Mouse (Mus musculus): ENCODE measurements around the gene Psmf1. TPM values are rescaled to one million over a fixed set of nuclear protein-coding genes. Genes with fewer than 3 reads are reported as not detected.

Psmf1 gene
- total RNA-seq (2021), result 10 to 100 TPM; 51.8 to 51.9 TPM
- long read RNA-seq, experiment 1, transcript Psmf1-201 (7 exons, 3,809 nt), result major isoform, 31 of 34 reads
- long read RNA-seq, experiment 1, partial matches to known transcripts, result 0 of 34 reads
- long read RNA-seq, experiment 1, other reads (novel, unspliced or antisense), result 1 of 34 reads
- long read RNA-seq, experiment 2, transcript Psmf1-201 (7 exons, 3,809 nt), result major isoform, 62 of 70 reads
- long read RNA-seq, experiment 2, partial matches to known transcripts, result 1 of 70 reads
- long read RNA-seq, experiment 2, other reads (novel, unspliced or antisense), result 5 of 70 reads

DNA sequence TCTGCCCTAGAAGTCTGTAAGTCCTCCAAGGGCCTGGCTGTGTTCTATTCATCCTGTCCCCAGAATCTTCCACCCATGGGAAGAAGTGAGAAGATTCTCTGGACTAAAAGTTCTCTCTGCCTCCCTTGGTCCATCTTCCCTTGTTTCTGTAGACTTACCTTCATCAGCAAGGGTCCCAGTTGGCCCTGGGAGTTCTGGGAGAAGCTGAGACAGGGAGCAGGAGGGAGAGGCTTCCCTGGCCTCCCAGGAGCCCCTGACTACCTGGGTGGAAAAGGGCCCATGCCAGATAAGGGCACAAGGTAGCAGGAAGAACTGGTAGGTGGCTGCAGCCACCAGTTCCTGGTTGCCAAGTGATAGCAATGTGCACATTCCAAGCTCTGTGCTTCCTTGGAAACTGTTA, at the start of gene Psmf1:
Gene Psmf1 (minus strand): TSS at position 342 of the 400 bp plus-strand sequence.
- DNase-seq (ENCODE audit: low spot score in 2 of 2), result no peak

DNA sequence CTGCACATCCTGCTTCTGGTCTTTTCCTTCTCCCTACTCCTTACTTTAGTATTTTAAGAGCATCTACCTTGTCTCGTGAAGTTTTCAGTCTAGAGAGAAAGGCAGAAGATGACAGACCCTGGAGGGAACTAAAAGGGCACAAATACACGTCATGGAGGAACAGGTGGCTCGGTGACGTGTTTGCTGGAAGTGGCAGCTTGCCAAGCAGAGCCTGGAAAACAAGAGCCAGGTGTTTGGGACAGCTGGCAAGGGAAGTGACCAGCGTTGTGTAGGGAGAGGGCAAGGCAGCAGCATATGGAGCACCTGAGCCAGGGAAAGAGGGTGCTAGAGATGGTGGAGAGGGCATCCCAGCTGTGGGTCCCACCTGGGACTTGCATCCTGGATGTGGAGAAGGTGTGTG, 47.2 kb upstream of the Psmf1 start:
- no peak for DNase-seq (ENCODE audit: low spot score in 2 of 2)

DNA sequence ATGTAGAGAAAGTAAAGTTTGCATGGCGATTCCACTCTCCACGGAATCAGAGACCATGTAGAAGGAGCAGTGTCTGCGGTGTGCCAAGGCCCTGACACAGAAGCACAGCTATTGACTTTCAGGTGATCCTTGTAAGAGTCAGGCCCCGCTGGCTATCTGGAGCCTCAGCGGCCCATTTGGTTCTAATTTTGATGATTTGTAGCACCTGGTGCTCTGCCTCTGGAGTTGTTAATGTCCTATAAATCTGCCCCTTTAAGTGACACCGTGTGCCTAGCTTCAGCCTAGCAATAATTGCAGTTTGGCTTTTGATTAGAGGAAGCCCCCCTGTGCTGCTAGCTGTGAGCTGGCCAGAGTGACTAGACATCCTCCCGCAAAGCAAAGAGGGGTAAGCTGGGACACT, 46.2 kb upstream of the Psmf1 start:
- DNase-seq (ENCODE audit: low spot score in 2 of 2), result no peak

- no peak for DNase-seq (ENCODE audit: low spot score in 2 of 2)
These were observed 44.4 kb upstream of the Psmf1 start for GRCm38 (mm10) chr2:151788221-151788977.

DNA sequence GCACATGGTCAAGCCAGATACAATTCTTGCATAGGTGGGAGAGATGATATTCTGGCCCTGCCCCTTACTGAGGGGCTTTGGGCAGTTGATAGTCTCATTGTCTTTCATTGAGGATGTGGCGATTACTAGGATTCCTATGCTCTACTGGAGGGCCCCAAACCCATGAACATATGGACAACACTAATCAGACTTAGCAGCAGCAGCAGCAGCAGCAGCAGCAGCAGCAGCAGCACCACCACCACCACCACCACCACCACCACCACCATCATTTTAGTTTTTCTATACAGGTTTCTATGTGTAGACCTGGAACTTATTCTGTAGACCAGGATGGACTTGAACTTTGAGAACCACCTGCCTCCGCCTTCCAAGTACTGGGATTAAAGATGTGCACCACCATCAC, 39.5 kb upstream of the Psmf1 start:
- DNase-seq (ENCODE audit: low spot score in 2 of 2), result no peak

GRCm38 (mm10) chr2:151777366-151777765, 33.4 kb upstream of the Psmf1 start:
- DNase-seq (ENCODE audit: low spot score in 2 of 2), result no peak

DNA sequence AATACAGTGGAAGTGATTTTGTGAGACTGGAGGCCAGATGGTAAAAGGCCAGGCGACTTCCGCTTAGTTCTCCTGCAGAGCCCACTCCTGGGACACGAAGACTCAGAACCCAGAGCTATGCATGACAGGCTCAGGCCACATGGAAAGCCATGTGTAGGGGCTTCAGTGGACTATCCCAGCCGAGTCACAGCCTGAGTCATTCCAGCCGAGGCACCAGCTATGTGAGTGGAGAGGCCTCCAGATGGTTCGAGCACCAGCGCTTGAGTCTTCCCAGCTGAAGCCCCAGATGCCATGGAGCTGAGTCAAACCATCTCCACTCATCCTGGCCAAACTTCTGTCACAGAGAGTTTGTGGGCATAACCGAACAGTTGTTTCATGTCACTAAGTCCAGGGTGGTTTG, 29.5 kb upstream of the Psmf1 start:
- DNase-seq (ENCODE audit: low spot score in 2 of 2), result no peak

DNA sequence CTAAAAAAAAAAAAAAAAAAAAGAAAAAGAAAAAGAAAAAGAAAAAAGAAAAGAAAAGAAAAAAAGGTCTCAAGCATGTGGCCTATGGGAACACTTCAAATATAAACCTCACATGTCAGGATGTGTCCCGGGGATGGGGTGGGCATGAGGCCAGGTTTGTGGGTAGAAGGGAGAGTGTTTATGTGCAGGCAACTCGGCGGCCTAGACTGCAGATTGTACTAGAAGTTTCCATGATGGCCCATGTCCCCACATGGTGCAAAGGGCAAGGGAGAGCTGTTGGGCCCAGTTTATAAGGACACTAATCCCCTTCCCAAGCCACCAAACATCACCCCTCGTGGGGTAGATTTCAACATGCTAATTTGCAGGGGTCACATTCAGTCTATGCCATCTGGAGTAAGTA, 28.2 kb upstream of the Psmf1 start:
- no peak for DNase-seq (ENCODE audit: low spot score in 2 of 2)

DNA sequence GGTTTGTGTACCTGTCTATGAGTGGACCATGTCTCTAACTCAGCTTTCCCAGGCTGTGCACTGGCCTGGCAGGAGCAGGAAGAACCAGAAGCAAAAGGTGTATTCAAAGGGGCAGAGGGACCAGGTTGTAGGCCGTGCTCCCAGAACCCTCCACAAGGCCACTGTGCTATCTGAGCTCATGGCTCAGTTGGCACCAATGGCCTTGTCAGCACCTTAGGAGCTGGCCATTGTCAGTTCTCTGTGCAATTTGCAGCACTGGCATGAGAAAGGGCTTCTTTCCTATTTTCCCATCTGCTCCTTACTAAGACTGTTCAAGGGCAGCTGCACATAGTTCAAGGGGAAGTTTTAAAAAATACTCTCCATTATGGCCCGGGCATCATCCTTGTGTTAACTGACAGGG, 20.6 kb upstream of the Psmf1 start:
- no peak for DNase-seq (ENCODE audit: low spot score in 2 of 2)

- DNase-seq (ENCODE audit: low spot score in 2 of 2), result no peak
These were observed 14.9 kb upstream of the Psmf1 start for GRCm38 (mm10) chr2:151758806-151759353.

DNA sequence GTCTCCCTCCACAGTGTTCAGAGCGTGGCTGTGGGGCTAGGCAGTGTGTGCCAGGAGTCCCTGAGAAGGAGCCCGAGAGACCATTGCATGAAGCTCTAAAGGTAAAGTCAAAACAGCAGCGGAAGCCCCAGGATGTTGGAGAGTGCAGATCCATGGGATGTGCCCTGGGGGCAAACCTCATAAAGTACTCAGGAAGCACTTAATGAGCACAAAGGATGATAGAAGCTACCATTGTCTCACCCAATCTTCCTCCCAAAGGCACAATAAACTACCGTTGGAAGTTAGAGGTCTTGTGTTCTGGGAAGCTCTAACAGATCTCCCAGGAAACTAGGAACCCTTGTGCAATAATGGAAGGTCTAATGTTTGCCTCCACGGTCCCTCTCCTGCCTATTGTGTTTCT, 13.5 kb upstream of the Psmf1 start:
- no peak for DNase-seq (ENCODE audit: low spot score in 2 of 2)

- no peak for DNase-seq (ENCODE audit: low spot score in 2 of 2)
These were observed 12.5 kb upstream of the Psmf1 start for GRCm38 (mm10) chr2:151756277-151757061.

- DNase-seq (ENCODE audit: low spot score in 2 of 2), result no peak
These were observed 7.3 kb upstream of the Psmf1 start for GRCm38 (mm10) chr2:151751330-151751729.

DNA sequence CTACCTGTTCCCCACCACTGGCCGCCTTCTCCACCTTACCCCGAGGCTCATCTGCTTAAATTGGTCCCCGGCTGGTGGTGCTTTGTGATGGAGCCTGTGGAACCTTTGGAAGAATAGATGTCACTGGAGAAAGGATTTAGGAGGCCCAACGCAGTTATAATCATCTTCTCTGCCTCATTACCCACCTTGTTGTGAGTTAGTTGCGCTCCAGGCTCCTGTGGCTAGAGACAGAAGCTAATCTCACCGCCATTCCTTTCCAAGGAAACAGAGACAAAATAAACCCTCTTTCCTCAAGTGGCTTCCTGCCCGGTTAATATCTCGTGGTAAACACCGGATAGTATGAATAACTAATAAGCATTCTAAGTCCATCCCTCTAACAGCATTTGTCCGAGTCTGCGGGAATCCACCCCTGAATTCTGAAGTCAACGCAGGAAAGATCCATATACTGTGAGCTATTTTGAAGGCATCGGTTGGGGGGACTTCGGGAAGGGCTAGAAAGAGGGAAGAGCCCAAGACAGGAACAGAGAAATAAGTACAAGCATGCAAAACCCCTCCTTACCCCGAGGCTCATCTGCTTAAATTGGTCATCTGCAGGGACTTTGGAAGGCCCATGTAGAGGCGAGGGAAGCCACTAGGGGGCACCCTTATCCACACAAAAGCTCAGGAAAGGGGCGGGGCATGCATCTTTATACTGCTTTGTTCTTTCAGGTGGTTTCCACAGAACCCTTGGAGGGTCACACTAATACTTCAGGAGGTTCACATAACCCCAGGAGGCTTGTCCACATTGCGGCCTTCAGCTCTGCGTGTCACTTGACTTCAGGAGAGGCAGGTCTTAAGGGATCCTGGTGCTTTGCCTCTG, 4.1 kb upstream of the Psmf1 start:
- peak; percentile 17 to 51 for DNase-seq (ENCODE audit: low spot score in 2 of 2)

GRCm38 (mm10) chr2:151742850-151743679, 921 bp downstream of the Psmf1 start:
- DNase-seq (ENCODE audit: low spot score in 2 of 2), result no peak

DNA sequence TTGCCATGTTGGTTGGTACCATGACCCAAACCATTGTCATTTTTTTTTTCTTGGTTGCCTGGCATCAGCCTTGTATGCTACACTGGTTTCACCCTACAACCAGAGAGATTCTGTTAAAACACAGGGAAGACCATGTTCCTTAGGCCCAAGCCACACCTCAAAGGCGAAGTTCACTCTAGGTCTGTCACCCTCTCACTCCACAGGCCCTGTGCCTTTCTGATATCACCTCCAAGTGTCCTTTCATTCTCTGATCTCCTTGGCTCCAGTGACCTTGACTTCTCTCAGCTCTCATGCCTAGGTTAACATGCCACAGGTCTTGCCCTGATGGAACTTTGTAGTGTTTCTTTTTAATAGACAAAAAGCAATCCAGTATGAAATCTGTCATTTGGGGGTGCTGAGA, 1.9 kb downstream of the Psmf1 start:
- DNase-seq (ENCODE audit: low spot score in 2 of 2), result no peak

DNA sequence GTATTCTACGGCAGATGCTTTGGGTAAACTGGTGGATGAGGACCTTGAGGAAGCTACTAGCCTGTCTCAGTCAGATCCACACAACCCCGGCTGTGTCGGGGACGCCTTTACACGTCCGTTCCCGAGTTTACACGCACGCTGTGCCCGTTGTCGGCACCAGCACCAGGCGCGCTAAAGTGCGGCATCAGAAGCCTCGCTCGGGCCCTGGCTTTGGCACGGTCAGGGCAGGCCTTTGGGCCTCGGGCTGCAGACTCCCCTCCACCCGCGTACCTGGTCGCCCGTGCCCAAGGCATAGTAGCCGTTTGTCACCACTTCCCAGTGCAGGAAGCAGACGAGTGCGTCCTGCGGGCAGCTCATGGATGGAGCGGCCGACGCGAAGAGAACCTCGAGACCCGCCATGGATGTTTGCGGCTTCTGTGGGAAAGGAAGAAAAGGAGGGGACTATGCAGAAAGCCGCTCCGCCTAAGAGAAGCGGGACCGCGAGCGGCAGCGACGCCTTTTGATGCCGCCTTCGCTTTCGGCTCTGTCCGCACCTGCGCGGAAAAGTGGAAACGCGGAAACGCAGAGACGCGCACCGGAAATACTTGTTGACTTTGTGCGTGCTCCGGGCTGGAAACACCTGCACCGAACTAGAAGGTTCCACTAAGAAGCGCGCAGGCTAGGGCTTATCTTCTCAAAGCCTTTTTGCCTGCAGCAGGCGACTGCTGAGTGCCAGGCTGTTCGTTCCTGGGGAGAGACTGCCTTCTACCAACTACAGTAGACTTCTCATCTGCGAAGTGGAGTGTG, 3.1 kb downstream of the Psmf1 start:
- DNase-seq (ENCODE audit: low spot score in 2 of 2), result peak; percentile 65 to 68

DNA sequence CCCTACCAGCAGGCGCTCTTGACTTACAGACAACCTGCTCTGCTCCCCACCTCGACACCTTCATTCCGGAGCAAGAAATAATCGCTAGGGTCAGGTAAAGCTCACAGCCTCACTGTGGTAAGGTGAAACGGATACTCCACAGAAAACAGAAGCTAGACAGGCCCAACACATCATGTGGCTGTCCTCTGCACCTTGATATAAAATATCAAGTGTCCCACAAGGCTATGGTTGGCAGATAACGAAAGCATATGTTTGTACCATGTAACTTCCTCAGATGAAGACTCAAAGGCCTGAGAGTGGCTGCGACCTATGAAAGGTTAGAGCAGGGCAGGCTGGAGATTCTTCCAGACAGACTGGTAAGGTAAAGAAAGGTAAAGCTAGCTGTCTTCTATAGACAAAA, 4.5 kb downstream of the Psmf1 start:
- no peak for DNase-seq (ENCODE audit: low spot score in 2 of 2)

GRCm38 (mm10) chr2:151739081-151739480, 4.9 kb downstream of the Psmf1 start:
- DNase-seq (ENCODE audit: low spot score in 2 of 2), result no peak
